Mouse (Mus musculus): ENCODE data around the gene Tmed10. TPM values are rescaled to one million over a fixed set of nuclear protein-coding genes. Genes with fewer than 3 reads are reported as not detected.

The Tmed10 gene
- polyA plus RNA-seq, 1 experiment: 144 TPM

DNA sequence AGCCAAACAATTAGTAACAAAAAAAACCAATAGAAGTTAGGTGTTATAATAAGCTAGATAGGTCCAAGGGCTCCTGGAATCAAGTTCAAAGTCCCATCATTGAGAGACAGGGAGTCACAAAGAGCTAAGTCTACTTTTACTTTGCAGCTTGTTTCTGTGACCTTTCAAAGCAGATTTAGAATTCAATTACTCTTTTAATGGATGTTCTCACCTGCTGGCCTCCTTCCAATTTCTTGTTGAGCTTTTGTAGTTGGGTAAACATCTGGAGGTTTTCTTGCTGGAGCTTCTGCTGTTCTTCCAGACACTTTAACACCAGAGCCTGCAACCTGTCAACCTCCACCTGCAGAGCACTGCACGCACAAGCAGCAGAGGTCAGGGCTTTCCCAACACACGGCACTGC lies 71.4 kb downstream of the Tmed10 start:
- Histone ChIP-seq H3K4me3 (ENCODE audit: insufficient read depth, low read length) (no peak overlapping the region), H3K4me1 (ENCODE audit: control insufficient read depth, insufficient read depth, low read length) (peaks cover 2% of the 10 kb centered on the region; the same call in 1 of the 2 replicates), H3K27ac (ENCODE audit: insufficient read depth, low read length) (no peak overlapping the region)
- no peak for TF ChIP-seq CTCF (IDR thresholded peaks at IDR 0.05; ENCODE audit: extremely low read depth, insufficient read depth, low read length)
- no peak for TF ChIP-seq POLR2A (IDR thresholded peaks at IDR 0.05; ENCODE audit: extremely low read depth, insufficient read depth, low read length)

DNA sequence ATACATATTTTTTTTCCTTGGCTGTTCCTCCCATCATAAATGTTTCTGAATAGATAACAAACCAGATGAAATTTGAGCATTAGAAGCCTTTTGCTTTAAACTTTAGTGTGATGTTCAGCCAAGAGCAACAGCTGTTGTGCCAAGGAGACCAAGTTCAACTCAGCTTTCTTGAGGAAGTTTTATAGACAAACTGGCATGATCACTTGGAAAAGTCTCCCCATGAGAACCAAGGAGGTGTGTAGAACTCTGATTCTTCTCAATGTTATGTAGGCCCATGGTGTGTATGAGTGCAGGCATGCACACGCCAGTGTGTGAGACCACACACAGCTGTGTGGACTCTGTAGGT lies 75.8 kb downstream of the Tmed10 start:
- TF ChIP-seq CTCF (IDR thresholded peaks at IDR 0.05; ENCODE audit: extremely low read depth, insufficient read depth, low read length) (no peak), POLR2A (IDR thresholded peaks at IDR 0.05; ENCODE audit: extremely low read depth, insufficient read depth, low read length) (no peak)
- Histone ChIP-seq H3K4me1 (ENCODE audit: control insufficient read depth, insufficient read depth, low read length) (peaks cover 2% of the 10 kb centered on the region; the same call in 1 of the 2 replicates), H3K27ac (ENCODE audit: insufficient read depth, low read length) (no peak overlapping the region), H3K4me3 (ENCODE audit: insufficient read depth, low read length) (no peak overlapping the region)

DNA sequence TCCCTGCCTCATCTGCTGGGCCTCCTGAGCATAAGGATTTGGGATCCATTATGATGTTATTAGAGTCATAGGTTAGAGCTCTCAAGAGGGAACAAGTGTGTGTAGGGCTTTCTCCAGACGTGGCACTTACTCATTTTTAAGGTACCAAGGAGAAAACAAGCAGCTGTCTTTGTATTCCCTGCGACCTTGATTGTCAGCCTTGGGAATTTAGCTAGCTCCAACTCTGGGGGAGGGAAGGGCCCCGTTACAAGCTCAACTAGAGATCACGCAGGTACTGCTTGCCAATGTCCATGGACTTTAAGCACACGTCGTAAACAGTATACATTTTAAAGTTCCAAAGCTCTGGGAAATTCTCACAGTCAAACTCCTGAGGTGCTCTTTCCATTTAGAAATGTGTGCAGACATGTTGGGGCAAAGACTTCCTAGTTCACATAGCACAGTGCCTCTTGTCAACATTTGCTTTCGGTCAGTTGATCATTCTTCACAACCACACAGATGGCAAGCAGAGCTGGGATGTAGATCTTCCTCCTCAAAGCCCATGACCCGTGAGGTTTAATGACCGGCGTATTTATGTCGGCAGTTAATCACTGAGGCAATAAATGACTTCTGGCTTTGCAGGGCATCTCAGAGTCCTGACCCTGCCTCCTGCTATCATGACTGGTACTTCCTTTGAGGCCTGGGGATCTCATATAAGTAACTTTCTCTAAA lies 76.4 kb downstream of the Tmed10 start:
- TF ChIP-seq CTCF (IDR thresholded peaks at IDR 0.05; ENCODE audit: extremely low read depth, insufficient read depth, low read length) (no peak), POLR2A (IDR thresholded peaks at IDR 0.05; ENCODE audit: extremely low read depth, insufficient read depth, low read length) (no peak)
- Histone ChIP-seq H3K27ac (ENCODE audit: insufficient read depth, low read length) (no peak overlapping the region), H3K4me3 (ENCODE audit: insufficient read depth, low read length) (no peak overlapping the region), H3K4me1 (ENCODE audit: control insufficient read depth, insufficient read depth, low read length) (peaks cover 2% of the 10 kb centered on the region; the same call in 1 of the 2 replicates)

DNA sequence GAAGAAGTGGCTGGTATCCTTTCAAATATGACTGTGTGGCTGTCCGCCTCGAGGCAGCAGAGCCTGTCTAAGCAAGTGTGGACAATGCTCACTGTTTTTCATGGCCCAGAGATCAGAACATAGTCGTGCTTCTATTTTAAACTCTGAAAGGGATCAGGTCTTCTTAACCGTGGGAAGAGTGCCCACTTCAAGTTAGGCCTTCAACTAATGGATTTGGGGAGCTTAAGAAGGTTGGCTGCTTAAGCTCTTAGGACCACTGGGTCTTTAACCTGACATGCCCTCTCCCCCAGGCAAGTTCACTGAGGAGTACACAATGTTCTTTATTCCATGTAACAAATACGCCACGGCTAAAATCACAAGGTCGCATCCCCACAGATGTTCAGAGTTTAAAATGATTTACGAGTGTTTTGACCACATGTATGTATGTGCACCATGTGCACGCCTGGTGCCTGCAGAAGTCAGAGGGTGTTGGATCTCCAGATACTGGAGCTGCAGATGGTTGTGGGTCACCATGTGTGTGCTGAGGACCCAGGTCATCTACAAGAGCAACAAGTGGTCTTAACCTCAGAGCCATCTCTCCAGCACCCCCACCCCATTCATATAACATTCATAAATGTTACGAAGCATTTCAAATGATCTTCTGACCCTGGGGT lies 77.2 kb downstream of the Tmed10 start:
- H3K4me3 ChIP-seq (ENCODE audit: insufficient read depth, low read length): no peak overlapping the region
- H3K4me1 ChIP-seq (ENCODE audit: control insufficient read depth, insufficient read depth, low read length): peaks cover 2% of the 10 kb centered on the region; the same call in 1 of the 2 replicates
- H3K27ac ChIP-seq (ENCODE audit: insufficient read depth, low read length): no peak overlapping the region
- TF ChIP-seq CTCF (IDR thresholded peaks at IDR 0.05; ENCODE audit: extremely low read depth, insufficient read depth, low read length) (no peak), POLR2A (IDR thresholded peaks at IDR 0.05; ENCODE audit: extremely low read depth, insufficient read depth, low read length) (no peak)

DNA sequence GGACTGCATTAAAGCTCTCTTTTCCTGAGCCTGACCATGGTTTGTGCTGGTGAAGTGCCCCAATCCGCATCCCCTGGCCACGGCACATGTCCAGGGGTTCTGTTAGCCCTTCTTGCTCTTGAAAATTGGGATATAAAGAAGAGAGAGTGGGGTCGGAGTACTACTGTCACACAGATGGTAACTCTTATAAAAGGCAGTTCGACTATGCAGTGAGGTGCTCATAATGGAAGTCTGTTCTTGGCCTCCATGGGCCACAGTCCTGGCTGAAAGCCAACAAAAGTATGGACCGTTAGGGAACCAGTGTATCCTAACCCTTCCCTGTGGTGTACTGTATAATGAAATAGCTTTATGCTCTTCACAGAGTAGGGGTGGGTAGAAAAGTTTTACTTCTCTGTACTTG lies 77.7 kb downstream of the Tmed10 start:
- Histone ChIP-seq H3K4me1 (ENCODE audit: control insufficient read depth, insufficient read depth, low read length) (peaks cover 2% of the 10 kb centered on the region; the same call in 1 of the 2 replicates), H3K4me3 (ENCODE audit: insufficient read depth, low read length) (no peak overlapping the region), H3K27ac (ENCODE audit: insufficient read depth, low read length) (no peak overlapping the region)
- no peak for TF ChIP-seq CTCF (IDR thresholded peaks at IDR 0.05; ENCODE audit: extremely low read depth, insufficient read depth, low read length)
- no peak for TF ChIP-seq POLR2A (IDR thresholded peaks at IDR 0.05; ENCODE audit: extremely low read depth, insufficient read depth, low read length)

DNA sequence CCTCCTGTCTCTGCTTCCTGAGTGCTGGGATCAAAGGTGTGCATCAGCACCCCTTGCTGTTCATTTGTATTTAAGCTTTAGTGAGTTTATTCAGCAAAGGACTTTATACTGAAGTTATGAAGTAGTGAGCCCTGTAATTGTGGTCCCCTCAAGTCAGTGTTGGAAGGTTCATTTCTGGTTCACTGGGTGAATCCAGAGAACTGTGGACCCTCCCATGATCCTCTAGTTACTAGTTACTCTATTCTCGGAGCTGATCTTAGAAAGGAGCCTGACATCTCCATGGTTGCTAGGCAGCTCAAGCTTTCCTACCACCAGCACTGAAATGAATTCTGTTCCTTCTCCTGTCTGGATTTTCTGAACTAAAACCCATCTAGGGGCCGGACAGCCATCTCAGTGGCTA lies 79.1 kb downstream of the Tmed10 start:
- TF ChIP-seq CTCF (IDR thresholded peaks at IDR 0.05; ENCODE audit: extremely low read depth, insufficient read depth, low read length): no peak
- no peak for TF ChIP-seq POLR2A (IDR thresholded peaks at IDR 0.05; ENCODE audit: extremely low read depth, insufficient read depth, low read length)
- no peak overlapping the region for H3K27ac ChIP-seq (ENCODE audit: insufficient read depth, low read length)

DNA sequence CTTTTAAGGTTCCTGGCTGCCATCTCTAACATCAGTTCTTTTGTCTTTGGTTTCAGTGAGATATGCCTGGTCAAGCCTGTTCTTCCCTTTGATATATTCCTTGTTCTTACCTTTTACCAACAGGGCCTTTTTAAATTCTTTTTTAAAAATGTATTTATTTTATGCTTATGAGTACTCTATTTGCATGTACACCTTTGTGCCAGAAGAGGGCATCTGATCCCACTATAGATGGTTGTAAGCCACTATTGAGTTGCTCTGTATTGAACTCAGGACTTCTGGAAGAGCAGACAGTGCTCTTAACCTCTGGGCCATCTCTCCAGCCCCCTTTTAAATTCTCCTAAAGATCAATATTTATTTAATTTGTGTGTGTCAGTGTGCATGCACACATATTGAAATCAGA lies 81.7 kb downstream of the Tmed10 start:
- H3K27ac ChIP-seq (ENCODE audit: insufficient read depth, low read length): no peak overlapping the region
- no peak overlapping the region for H3K4me3 ChIP-seq (ENCODE audit: insufficient read depth, low read length)
- peaks cover 2% of the 10 kb centered on the region; the same call in 1 of the 2 replicates for H3K4me1 ChIP-seq (ENCODE audit: control insufficient read depth, insufficient read depth, low read length)
- no peak for TF ChIP-seq CTCF (IDR thresholded peaks at IDR 0.05; ENCODE audit: extremely low read depth, insufficient read depth, low read length)

More for the DNA sequence above, 79.1 kb downstream of the Tmed10 start:
- no peak overlapping the region for H3K4me3 ChIP-seq (ENCODE audit: insufficient read depth, low read length)
- peaks cover 2% of the 10 kb centered on the region for H3K4me1 ChIP-seq (ENCODE audit: control insufficient read depth, insufficient read depth, low read length)

DNA sequence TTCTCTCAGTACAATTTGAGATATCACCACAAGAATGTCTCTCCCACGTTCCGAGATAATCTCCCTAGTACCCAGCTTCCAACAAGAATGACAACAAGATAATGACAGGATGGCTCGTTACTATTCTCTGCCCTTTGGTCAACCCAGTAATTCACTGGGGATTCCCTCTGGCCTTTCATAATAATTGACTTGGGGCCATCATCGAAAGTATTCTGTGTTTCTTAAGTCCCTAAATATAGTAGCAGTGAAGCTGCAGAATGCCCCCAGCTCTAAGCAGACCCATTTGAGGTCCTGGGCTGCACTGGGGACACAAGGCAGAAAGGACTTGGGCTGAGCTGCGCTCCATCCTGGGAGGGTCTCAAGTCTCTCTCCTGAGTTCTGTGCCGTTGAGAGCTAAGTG lies 82.4 kb downstream of the Tmed10 start:
- TF ChIP-seq CTCF (IDR thresholded peaks at IDR 0.05; ENCODE audit: extremely low read depth, insufficient read depth, low read length) (no peak), POLR2A (IDR thresholded peaks at IDR 0.05; ENCODE audit: extremely low read depth, insufficient read depth, low read length) (no peak)
- Histone ChIP-seq H3K27ac (ENCODE audit: insufficient read depth, low read length) (no peak overlapping the region), H3K4me3 (ENCODE audit: insufficient read depth, low read length) (no peak overlapping the region), H3K4me1 (ENCODE audit: control insufficient read depth, insufficient read depth, low read length) (peaks cover 2% of the 10 kb centered on the region; the same call in 1 of the 2 replicates)

DNA sequence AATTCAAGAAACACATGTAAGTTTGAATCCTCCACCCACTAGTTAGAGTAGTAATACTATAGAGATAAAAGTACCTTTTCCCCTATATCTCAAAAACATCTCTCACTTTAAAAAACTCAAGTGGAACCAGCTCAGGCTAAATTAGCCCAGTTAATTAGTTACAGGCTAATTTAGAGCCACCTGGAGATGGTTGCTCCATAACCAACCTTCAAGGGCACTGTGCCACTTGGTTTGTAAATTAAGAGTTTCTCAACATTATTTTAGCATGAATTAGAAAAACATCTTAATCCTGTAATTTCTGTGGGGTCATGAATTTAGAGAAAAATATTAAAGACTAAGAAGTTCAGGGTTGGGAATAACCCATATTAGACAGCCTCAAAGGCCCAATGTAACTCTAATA lies 83.1 kb downstream of the Tmed10 start:
- no peak for TF ChIP-seq POLR2A (IDR thresholded peaks at IDR 0.05; ENCODE audit: extremely low read depth, insufficient read depth, low read length)
- no peak for TF ChIP-seq CTCF (IDR thresholded peaks at IDR 0.05; ENCODE audit: extremely low read depth, insufficient read depth, low read length)

DNA sequence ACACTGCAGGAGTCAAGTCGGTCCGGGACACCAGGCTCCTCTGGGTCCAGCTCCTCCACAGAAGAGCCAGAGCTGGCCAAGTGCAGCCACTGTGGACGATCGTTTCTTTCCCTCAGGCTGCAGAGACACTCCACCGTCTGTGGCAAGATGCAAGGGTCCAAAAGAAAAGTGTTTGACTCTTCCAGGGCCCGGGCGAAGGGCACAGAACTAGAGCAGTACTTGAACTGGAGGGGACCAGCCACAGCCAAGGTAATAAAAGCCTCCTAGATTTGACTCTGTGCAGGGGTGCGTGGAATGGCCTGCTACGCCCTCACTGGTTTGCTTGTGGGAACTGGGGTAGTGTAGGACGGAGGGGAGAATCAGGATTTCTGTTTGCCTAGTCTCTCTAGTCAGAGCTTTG lies 84.0 kb downstream of the Tmed10 start:
- Histone ChIP-seq H3K27ac (ENCODE audit: insufficient read depth, low read length) (no peak overlapping the region), H3K4me3 (ENCODE audit: insufficient read depth, low read length) (no peak overlapping the region), H3K4me1 (ENCODE audit: control insufficient read depth, insufficient read depth, low read length) (peaks cover 2% of the 10 kb centered on the region; the same call in 1 of the 2 replicates)
- TF ChIP-seq POLR2A (IDR thresholded peaks at IDR 0.05; ENCODE audit: extremely low read depth, insufficient read depth, low read length): no peak
- no peak for TF ChIP-seq CTCF (IDR thresholded peaks at IDR 0.05; ENCODE audit: extremely low read depth, insufficient read depth, low read length)

More for the DNA sequence above, 83.1 kb downstream of the Tmed10 start:
- no peak overlapping the region for H3K27ac ChIP-seq (ENCODE audit: insufficient read depth, low read length)
- H3K4me3 ChIP-seq (ENCODE audit: insufficient read depth, low read length): no peak overlapping the region
- H3K4me1 ChIP-seq (ENCODE audit: control insufficient read depth, insufficient read depth, low read length): peaks cover 2% of the 10 kb centered on the region; the same call in 1 of the 2 replicates

Other genes with a start within 250 kb of the Tmed10 start
- gene Rps6kl1, start 223.6 kb downstream of the Tmed10 start, polyA plus RNA-seq (2012; rRNA removed): 39.2 and 44.3 TPM in 2 replicates
- 2.2 and 2.9 TPM in 2 replicates for gene Pgf, start 197.1 kb downstream of the Tmed10 start, polyA plus RNA-seq (2012; rRNA removed)
- 90.4 and 101 TPM in 2 replicates for gene Eif2b2, start 155.4 kb downstream of the Tmed10 start, polyA plus RNA-seq (2012; rRNA removed)
- 12.7 and 13.7 TPM in 2 replicates for gene Mlh3, start 104.2 kb downstream of the Tmed10 start, polyA plus RNA-seq (2012; rRNA removed)
- 48.4 and 53.7 TPM in 2 replicates for gene Acyp1, start 86.4 kb downstream of the Tmed10 start, polyA plus RNA-seq (2012; rRNA removed)
- gene Zc2hc1c, start 86.3 kb downstream of the Tmed10 start, polyA plus RNA-seq (2012; rRNA removed): 1.2 TPM in 2 replicates
- 31.7 and 33.3 TPM in 2 replicates for gene Nek9, start 35.5 kb downstream of the Tmed10 start, polyA plus RNA-seq (2012; rRNA removed)
- gene Fos, start 99.0 kb upstream of the Tmed10 start, polyA plus RNA-seq (2012; rRNA removed): 24.3 and 41.8 TPM in 2 replicates
- gene Jdp2, start 224.2 kb upstream of the Tmed10 start, polyA plus RNA-seq (2012; rRNA removed): 55.9 and 56.0 TPM in 2 replicates

All from cortical plate, adult 2 months (tissue).